Mouse (Mus musculus) forebrain, embryonic 13.5 days (tissue): ENCODE results near the gene Ldb3. TPM values are rescaled to one million over a fixed set of nuclear protein-coding genes. Genes with fewer than 3 reads are reported as not detected.

ENCODE experiments used
- ATAC-seq: fragments of 200-750 bp; cut with Nextera tagmentation; 2 replicates; pipeline ENCODE4 v1.8.0; 2017
- H3K27ac ChIP-seq: fragments of 300-500 bp; sonication (generic); 2 replicates; pipeline ENCODE4 v1.5.1; 2015; ENCODE audit warnings: inconsistent platforms, mild to moderate bottlenecking, moderate library complexity
- H3K27me3 ChIP-seq: fragments of 300-500 bp; sonication (generic); 2 replicates; pipeline ENCODE4 v1.6.1; 2015; ENCODE audit warnings: mild to moderate bottlenecking, inconsistent platforms
- H3K36me3 ChIP-seq: fragments of 300-500 bp; sonication (generic); 2 replicates; pipeline ENCODE4 v1.6.1; 2015; ENCODE audit warnings: mild to moderate bottlenecking, inconsistent platforms; ENCODE audit not compliant: poor library complexity, severe bottlenecking
- H3K4me1 ChIP-seq: fragments of 300-500 bp; sonication (generic); 2 replicates; pipeline ENCODE4 v1.6.1; 2015; ENCODE audit warnings: inconsistent platforms
- H3K4me2 ChIP-seq: fragments of 300-500 bp; sonication (generic); 2 replicates; pipeline ENCODE4 v1.6.1; 2015; ENCODE audit warnings: inconsistent platforms, mild to moderate bottlenecking, moderate library complexity
- H3K4me3 ChIP-seq: fragments of 300-500 bp; sonication (generic); 2 replicates; pipeline ENCODE4 v1.5.1; 2015; ENCODE audit warnings: mild to moderate bottlenecking, inconsistent platforms
- H3K9ac ChIP-seq: fragments of 300-500 bp; sonication (generic); 2 replicates; pipeline ENCODE4 v1.6.1; 2015; ENCODE audit warnings: mild to moderate bottlenecking, inconsistent platforms
- H3K9me3 ChIP-seq: fragments of 300-500 bp; sonication (generic); replicated peaks from 2 replicates; pipeline ENCODE4 v1.6.1; 2016; ENCODE audit warnings: inconsistent platforms
- WGBS: fragments of 180-500 bp; shearing (Covaris S2); methylation state at CpG from one replicate; pipeline ENCODE4 v1.1.7; 2015; 5-methylcytosine and 5-hydroxymethylcytosine counted together
- polyA plus RNA-seq: library from polyadenylated mRNA; unstranded; fragments of >200 nt; fragmentation: Nextera tagmentation; extraction: Ambion mirVana; gene quantifications from 2 replicates; pipeline ENCODE4 v1.2.1, GENCODE M21; 2015

Ldb3 gene
- polyA plus RNA-seq, 1 experiment from 2014 or later, result 0.32 TPM

GRCm38 (mm10) chr14:34568626-34569025 lies 19.9 kb downstream of the Ldb3 start:
- WGBS, result 83% methylated on average over 4 of the region's 4 CpGs
- Histone ChIP-seq H3K27me3 (peaks cover 7% of the 10 kb centered on the region; the same call in 1 of the 2 replicates), H3K9ac (no peak overlapping the region), H3K9me3 (no peaks in the 10 kb centered on the region), H3K4me1 (peaks cover 7% of the 10 kb centered on the region; the same call in 1 of the 2 replicates), H3K36me3 (no peaks in the 10 kb centered on the region), H3K4me2 (no peak overlapping the region), H3K4me3 (no peak overlapping the region), H3K27ac (no peak overlapping the region)
- ATAC-seq, result no peak

- WGBS, result 78% methylated on average over 5 of the region's 5 CpGs
- Histone ChIP-seq H3K4me2 (no peak overlapping the region), H3K9me3 (no peaks in the 10 kb centered on the region), H3K4me3 (no peak overlapping the region), H3K4me1 (peaks cover 7% of the 10 kb centered on the region; the same call in 1 of the 2 replicates), H3K9ac (no peak overlapping the region), H3K36me3 (no peaks in the 10 kb centered on the region), H3K27ac (no peak overlapping the region), H3K27me3 (peaks cover 7% of the 10 kb centered on the region; the same call in 1 of the 2 replicates)
- ATAC-seq, result no peak
Measured at GRCm38 (mm10) chr14:34567697-34568096, 20.8 kb downstream of the Ldb3 start.

GRCm38 (mm10) chr14:34566530-34566929 lies 22.0 kb downstream of the Ldb3 start:
- Histone ChIP-seq H3K4me2 (no peak overlapping the region), H3K4me1 (peaks cover 7% of the 10 kb centered on the region; the same call in 1 of the 2 replicates), H3K4me3 (no peak overlapping the region), H3K36me3 (no peaks in the 10 kb centered on the region), H3K27ac (no peak overlapping the region), H3K27me3 (peaks cover 7% of the 10 kb centered on the region; the same call in 1 of the 2 replicates), H3K9me3 (no peaks in the 10 kb centered on the region), H3K9ac (no peak overlapping the region)
- 90% methylated on average over 7 of the region's 7 CpGs for WGBS
- ATAC-seq, result no peak

GRCm38 (mm10) chr14:34565711-34566110 lies 22.8 kb downstream of the Ldb3 start:
- 75% methylated on average over 17 of the region's 17 CpGs for WGBS
- ATAC-seq, result peak; percentile 20; the same call in 1 of the 2 replicates
- H3K4me1 ChIP-seq, result peaks cover 7% of the 10 kb centered on the region; the same call in 1 of the 2 replicates

GRCm38 (mm10) chr14:34564646-34565045 lies 23.8 kb downstream of the Ldb3 start:
- Histone ChIP-seq H3K9me3 (no peaks in the 10 kb centered on the region), H3K27me3 (peaks cover 7% of the 10 kb centered on the region; the same call in 1 of the 2 replicates), H3K9ac (no peak overlapping the region), H3K4me1 (peaks cover 4% of the 10 kb centered on the region; the same call in 1 of the 2 replicates), H3K36me3 (no peaks in the 10 kb centered on the region), H3K27ac (no peak overlapping the region), H3K4me3 (no peak overlapping the region), H3K4me2 (no peak overlapping the region)
- 65% methylated on average over 5 of the region's 5 CpGs for WGBS
- ATAC-seq, result no peak

More at GRCm38 (mm10) chr14:34565711-34566110, 22.8 kb downstream of the Ldb3 start:
- H3K4me3 ChIP-seq, result no peak overlapping the region
- peaks cover 7% of the 10 kb centered on the region; the same call in 1 of the 2 replicates for H3K27me3 ChIP-seq
- H3K4me2 ChIP-seq, result no peak overlapping the region
- H3K36me3 ChIP-seq, result no peaks in the 10 kb centered on the region
- H3K9ac ChIP-seq, result no peak overlapping the region
- no peaks in the 10 kb centered on the region for H3K9me3 ChIP-seq
- H3K27ac ChIP-seq, result no peak overlapping the region

- WGBS, result 18% methylated on average over 2 of the region's 2 CpGs
- no peaks in the 10 kb centered on the region for H3K36me3 ChIP-seq
- H3K9me3 ChIP-seq, result no peaks in the 10 kb centered on the region
- H3K4me3 ChIP-seq, result no peak overlapping the region
- H3K9ac ChIP-seq, result no peak overlapping the region
- no peaks in the 10 kb centered on the region for H3K27me3 ChIP-seq
- H3K4me2 ChIP-seq, result no peak overlapping the region
- ATAC-seq, result no peak
- no peaks in the 10 kb centered on the region for H3K4me1 ChIP-seq
- no peak overlapping the region for H3K27ac ChIP-seq
Measured at GRCm38 (mm10) chr14:34562393-34562792, 26.1 kb downstream of the Ldb3 start.

GRCm38 (mm10) chr14:34561647-34562046 lies 26.8 kb downstream of the Ldb3 start:
- Histone ChIP-seq H3K36me3 (no peaks in the 10 kb centered on the region), H3K4me2 (no peak overlapping the region), H3K4me3 (no peak overlapping the region), H3K9ac (no peak overlapping the region), H3K9me3 (no peaks in the 10 kb centered on the region), H3K27me3 (no peaks in the 10 kb centered on the region), H3K4me1 (no peaks in the 10 kb centered on the region), H3K27ac (no peak overlapping the region)
- WGBS, result 87% methylated on average over 8 of the region's 8 CpGs
- no peak for ATAC-seq

GRCm38 (mm10) chr14:34558947-34559346 lies 29.5 kb downstream of the Ldb3 start:
- 94% methylated on average over 9 of the region's 9 CpGs for WGBS
- H3K9me3 ChIP-seq, result no peaks in the 10 kb centered on the region
- no peak overlapping the region for H3K9ac ChIP-seq
- no peak overlapping the region for H3K27ac ChIP-seq
- no peaks in the 10 kb centered on the region for H3K4me1 ChIP-seq
- H3K27me3 ChIP-seq, result no peaks in the 10 kb centered on the region
- H3K4me3 ChIP-seq, result no peak overlapping the region
- H3K36me3 ChIP-seq, result no peaks in the 10 kb centered on the region
- ATAC-seq, result no peak
- no peak overlapping the region for H3K4me2 ChIP-seq

- no peak overlapping the region for H3K4me2 ChIP-seq
- WGBS, result 70% methylated on average over 13 of the region's 13 CpGs
- H3K9ac ChIP-seq, result no peak overlapping the region
- no peaks in the 10 kb centered on the region for H3K4me1 ChIP-seq
- H3K9me3 ChIP-seq, result no peaks in the 10 kb centered on the region
- H3K36me3 ChIP-seq, result no peaks in the 10 kb centered on the region
- ATAC-seq, result no peak; the same call in 1 of the 2 replicates
- no peak overlapping the region for H3K27ac ChIP-seq
- H3K4me3 ChIP-seq, result no peak overlapping the region
- no peaks in the 10 kb centered on the region for H3K27me3 ChIP-seq
Measured at GRCm38 (mm10) chr14:34555211-34555610, 33.3 kb downstream of the Ldb3 start.

- 81% methylated on average over 3 of the region's 3 CpGs for WGBS
- H3K9me3 ChIP-seq, result no peaks in the 10 kb centered on the region
- no peaks in the 10 kb centered on the region for H3K36me3 ChIP-seq
- H3K27ac ChIP-seq, result no peak overlapping the region
- no peak overlapping the region for H3K9ac ChIP-seq
- H3K4me3 ChIP-seq, result no peak overlapping the region
- no peak for ATAC-seq
- no peak overlapping the region for H3K4me2 ChIP-seq
- no peaks in the 10 kb centered on the region for H3K27me3 ChIP-seq
- no peaks in the 10 kb centered on the region for H3K4me1 ChIP-seq
Measured at GRCm38 (mm10) chr14:34554047-34554446, 34.4 kb downstream of the Ldb3 start.

- H3K27me3 ChIP-seq, result no peaks in the 10 kb centered on the region
- 92% methylated on average over 6 of the region's 6 CpGs for WGBS
- H3K36me3 ChIP-seq, result no peaks in the 10 kb centered on the region
- H3K4me2 ChIP-seq, result no peak overlapping the region
- no peak overlapping the region for H3K9ac ChIP-seq
- no peak overlapping the region for H3K27ac ChIP-seq
- H3K9me3 ChIP-seq, result no peaks in the 10 kb centered on the region
- H3K4me3 ChIP-seq, result no peak overlapping the region
- H3K4me1 ChIP-seq, result peaks cover 1% of the 10 kb centered on the region
- no peak for ATAC-seq
Measured at GRCm38 (mm10) chr14:34553470-34553869, 35.0 kb downstream of the Ldb3 start.

GRCm38 (mm10) chr14:34552226-34552625 lies 36.3 kb downstream of the Ldb3 start:
- Histone ChIP-seq H3K9ac (no peak overlapping the region), H3K27ac (no peak overlapping the region), H3K36me3 (no peaks in the 10 kb centered on the region), H3K4me2 (no peak overlapping the region), H3K4me1 (peaks cover 8% of the 10 kb centered on the region), H3K27me3 (no peaks in the 10 kb centered on the region), H3K9me3 (no peaks in the 10 kb centered on the region), H3K4me3 (no peak overlapping the region)
- WGBS, result 94% methylated on average over 5 of the region's 5 CpGs
- ATAC-seq, result no peak
